ENCODE assay signal across 10 mouse cellular contexts in the genomic region with DNA sequence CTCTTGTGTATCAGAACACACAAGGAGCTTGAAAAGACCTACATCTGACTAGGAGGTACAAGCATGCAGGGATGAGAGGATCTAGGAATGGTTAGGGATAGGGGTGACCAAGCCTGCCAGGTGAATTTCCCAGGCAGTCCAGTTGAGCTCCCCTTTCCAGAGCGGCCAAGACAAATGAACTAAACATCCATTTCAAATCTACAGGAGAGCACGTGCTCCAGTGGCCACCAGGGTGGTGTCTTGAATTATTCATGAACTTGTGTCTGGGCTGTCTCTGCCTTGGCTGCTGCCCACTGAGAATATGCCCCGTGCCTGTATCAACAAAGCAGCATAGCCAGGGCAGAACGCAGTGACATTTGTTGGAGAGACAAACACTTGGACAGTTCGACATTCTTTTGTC.
A peak's percentile ranks its signal among the peaks of the same experiment; 100 is the strongest.
DNase-seq lines count a peak whose midpoint lies in the region; ATAC-seq and TF ChIP-seq lines count a peak whose summit lies in the region.
"Had no signal": no experiment of that assay in that cellular context is flagged by ENCODE, and none has a peak within 500 bp of the region (broad histone marks: within the 10 kb centered on the region; RNA-seq: fewer than 3 reads in every experiment).

No protein-coding gene starts in this region.

- peak; percentile 23 for DNase-seq in ZHBTc4 (ENCODE audit: low read depth, low spot score)
- peak; percentile 75 for DNase-seq in hindbrain, embryonic 14.5 days (ENCODE audit: low spot score)
- DNase-seq in midbrain, embryonic 14.5 days, result peak; percentile 87
- DNase-seq in spleen, postnatal 10 days (ENCODE audit: low spot score in 2 of 2), result no peak
- DNase-seq in frontal cortex, postnatal 14 days (ENCODE audit: low spot score in 2 of 2), result no peak
- no peak for DNase-seq in frontal cortex, postnatal 36 days (ENCODE audit: low spot score in 2 of 2)
- DNase-seq: lung, embryonic 14.5 days had no signal

- H3K27ac ChIP-seq in forebrain, embryonic 13.5 days, result peak overlapping the region; percentile 74
- peak overlapping the region; percentile 79 for H3K27ac ChIP-seq in hindbrain, embryonic 14.5 days
- peak overlapping the region; percentile 82 for H3K27ac ChIP-seq in midbrain, embryonic 14.5 days (replicated peaks; ENCODE audit: low read depth, low read length)
- no peak overlapping the region for H3K27ac ChIP-seq in intestine, postnatal 0 days (ENCODE audit: low read depth, low read length)

- H3K9ac ChIP-seq in forebrain, embryonic 13.5 days, result 0 out of 2 replicates have a peak overlapping the region, but pooled peaks have one; percentile 0
- no peak overlapping the region for H3K9ac ChIP-seq in hindbrain, embryonic 14.5 days
- no peak overlapping the region; the same call in 1 of the 2 replicates for H3K9ac ChIP-seq in midbrain, embryonic 14.5 days (replicated peaks; ENCODE audit: low read length)
- no peak overlapping the region for H3K9ac ChIP-seq in intestine, postnatal 0 days (ENCODE audit: low read depth, low read length)
- H3K9ac ChIP-seq: lung, embryonic 14.5 days had no signal

- 6% methylated on average over 5 of the region's 5 CpGs for WGBS in forebrain, embryonic 13.5 days
- 7% methylated on average over 5 of the region's 5 CpGs for WGBS in hindbrain, embryonic 14.5 days
- 0% methylated on average over 5 of the region's 5 CpGs for WGBS in midbrain, embryonic 14.5 days
- WGBS in intestine, postnatal 0 days, result 42% methylated on average over 5 of the region's 5 CpGs

- peaks cover 28% of the 10 kb centered on the region for H3K4me1 ChIP-seq in forebrain, embryonic 13.5 days
- H3K4me1 ChIP-seq in hindbrain, embryonic 14.5 days (replicated peaks; ENCODE audit: control insufficient read depth, insufficient read depth, low read length), result peaks cover 49% of the 10 kb centered on the region
- peaks cover 38% of the 10 kb centered on the region for H3K4me1 ChIP-seq in midbrain, embryonic 14.5 days (ENCODE audit: control insufficient read depth, insufficient read depth, low read length)
- H3K4me1 ChIP-seq in intestine, postnatal 0 days (replicated peaks; ENCODE audit: control insufficient read depth, insufficient read depth, low read length), result no peaks in the 10 kb centered on the region

- H3K27me3 ChIP-seq in forebrain, embryonic 13.5 days, result no peaks in the 10 kb centered on the region
- H3K27me3 ChIP-seq in hindbrain, embryonic 14.5 days (ENCODE audit: control insufficient read depth, insufficient read depth, low read length), result no peaks in the 10 kb centered on the region
- H3K27me3 ChIP-seq in midbrain, embryonic 14.5 days (ENCODE audit: control insufficient read depth, insufficient read depth, low read length), result no peaks in the 10 kb centered on the region
- no peaks in the 10 kb centered on the region for H3K27me3 ChIP-seq in intestine, postnatal 0 days (replicated peaks; ENCODE audit: control insufficient read depth, insufficient read depth, low read length)

- no peaks in the 10 kb centered on the region for H3K36me3 ChIP-seq in forebrain, embryonic 13.5 days (ENCODE audit: poor library complexity, severe bottlenecking)
- H3K36me3 ChIP-seq in hindbrain, embryonic 14.5 days (replicated peaks; ENCODE audit: control insufficient read depth, insufficient read depth), result no peaks in the 10 kb centered on the region
- H3K36me3 ChIP-seq in midbrain, embryonic 14.5 days (ENCODE audit: control insufficient read depth, insufficient read depth, low read length), result peaks cover 4% of the 10 kb centered on the region; the same call in 1 of the 2 replicates
- H3K36me3 ChIP-seq in intestine, postnatal 0 days (ENCODE audit: control insufficient read depth, insufficient read depth), result no peaks in the 10 kb centered on the region

- no peak overlapping the region for H3K4me3 ChIP-seq in forebrain, embryonic 13.5 days
- H3K4me3 ChIP-seq in hindbrain, embryonic 14.5 days (replicated peaks; ENCODE audit: low read length), result no peak overlapping the region
- no peak overlapping the region for H3K4me3 ChIP-seq in midbrain, embryonic 14.5 days (replicated peaks; ENCODE audit: low read depth, low read length)
- H3K4me3 ChIP-seq in intestine, postnatal 0 days (ENCODE audit: low read depth, low read length), result no peak overlapping the region
- H3K4me3 ChIP-seq: erythroblast, embryonic 14.5 days had no signal

- no peak for TF ChIP-seq CTCF in intestine, postnatal 0 days (IDR thresholded peaks at IDR 0.05; ENCODE audit: low read depth)

- H3K4me2 ChIP-seq in forebrain, embryonic 13.5 days, result peak overlapping the region; percentile 29
- peak overlapping the region; percentile 19 for H3K4me2 ChIP-seq in hindbrain, embryonic 14.5 days (replicated peaks)
- peak overlapping the region; percentile 23 for H3K4me2 ChIP-seq in midbrain, embryonic 14.5 days (ENCODE audit: low read length)
- no peak overlapping the region for H3K4me2 ChIP-seq in intestine, postnatal 0 days (replicated peaks; ENCODE audit: low read depth)
- H3K4me2 ChIP-seq: lung, embryonic 14.5 days had no signal

- H3K9me3 ChIP-seq in forebrain, embryonic 13.5 days (replicated peaks), result no peaks in the 10 kb centered on the region
- no peaks in the 10 kb centered on the region for H3K9me3 ChIP-seq in hindbrain, embryonic 14.5 days (ENCODE audit: control insufficient read depth, low read length)
- H3K9me3 ChIP-seq in midbrain, embryonic 14.5 days (ENCODE audit: control insufficient read depth, low read length), result no peaks in the 10 kb centered on the region
- no peaks in the 10 kb centered on the region for H3K9me3 ChIP-seq in intestine, postnatal 0 days (ENCODE audit: control insufficient read depth)

- ATAC-seq in forebrain, embryonic 13.5 days, result peak; percentile 93
- ATAC-seq in hindbrain, embryonic 14.5 days (ENCODE audit: low FRiP score), result peak; percentile 91
- ATAC-seq in midbrain, embryonic 14.5 days (ENCODE audit: low FRiP score, low TSS enrichment), result peak; percentile 83; the same call in 1 of the 2 replicates
- ATAC-seq in intestine, postnatal 0 days, result no peak

Comparison
In these comparisons a context has a peak if more than half of its experiments do, and no peak if none do; other contexts are left out.
1. DNase-seq: peak in ZHBTc4 (single experiment), hindbrain, embryonic 14.5 days (single experiment) and midbrain, embryonic 14.5 days (single experiment); none in spleen, postnatal 10 days (0 of 2), frontal cortex, postnatal 14 days (0 of 2) and frontal cortex, postnatal 36 days (0 of 2).